Mouse (Mus musculus): ENCODE measurements at regions not wholly inside any gene's neighbourhood (a gene's known extent, or its start where the extent isn't known, plus 50 kb on each side); places are given as distances from the start of the nearest gene placed in this dataset.

DNA sequence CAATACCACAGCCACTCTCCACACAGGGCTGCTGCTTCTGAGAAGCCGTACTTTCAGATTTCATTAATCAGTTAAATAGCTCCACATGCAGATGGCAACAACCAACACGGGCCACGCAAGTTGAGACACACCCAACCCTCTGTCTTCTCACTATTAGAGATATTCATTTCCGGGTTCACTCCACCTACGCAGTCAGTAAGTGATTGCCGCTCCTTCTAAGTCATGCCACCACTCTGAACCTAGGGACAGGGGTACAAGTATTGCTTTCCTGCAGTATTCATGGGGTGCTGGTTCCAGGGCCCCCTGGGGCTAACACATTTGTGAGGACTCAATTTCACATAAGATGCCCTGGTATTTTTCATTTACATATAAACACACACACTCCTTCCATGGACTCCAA, 176.3 kb downstream of the Maf start:
- Histone ChIP-seq H3K9ac (ENCODE audit: control insufficient read depth, low read depth, low read length, poor library complexity, severe bottlenecking) (no peak overlapping the region), H3K9me3 (replicated peaks; ENCODE audit: insufficient read depth, low read length) (no peaks in the 10 kb centered on the region), H3K36me3 (ENCODE audit: control insufficient read depth in 1 of 2, insufficient read depth in 2 of 2, low read length in 2 of 2) (no peaks in the 10 kb centered on the region), H3K79me2 (ENCODE audit: control insufficient read depth, insufficient read depth, low read length, poor library complexity) (no peaks in the 10 kb centered on the region), H3K4me3 (ENCODE audit: control insufficient read depth in 1 of 2, insufficient read depth in 1 of 2, low read depth in 2 of 2, low read length in 2 of 2) (no peak overlapping the region), H3K27ac (ENCODE audit: control insufficient read depth, low read depth, low read length) (no peak overlapping the region), H3K4me1 (ENCODE audit: control insufficient read depth in 1 of 2, insufficient read depth in 2 of 2, low read length in 2 of 2) (no peaks in the 10 kb centered on the region), H3K27me3 (ENCODE audit: control insufficient read depth in 1 of 2, insufficient read depth in 2 of 2, low read length in 2 of 2) (no peaks in the 10 kb centered on the region)
- no peak for TF ChIP-seq MYB (IDR thresholded peaks at IDR 0.05; ENCODE audit: low read depth, low read length)
- no peak for TF ChIP-seq MAX (IDR thresholded peaks at IDR 0.05; ENCODE audit: low read length)
- TF ChIP-seq GATA1 (IDR thresholded peaks at IDR 0.05; ENCODE audit: low read depth, low read length): no peak
- no peak for TF ChIP-seq JUND (IDR thresholded peaks at IDR 0.05; ENCODE audit: low read depth, low read length)
- TF ChIP-seq TAL1 (IDR thresholded peaks at IDR 0.05; ENCODE audit: low read length): no peak
- no peak for TF ChIP-seq GABPA (IDR thresholded peaks at IDR 0.05; ENCODE audit: low read depth, low read length)
- no peak for TF ChIP-seq MAFK (IDR thresholded peaks at IDR 0.05; ENCODE audit: borderline replicate concordance, low read depth, low read length)
- TF ChIP-seq CTCF (IDR thresholded peaks at IDR 0.05 in 2 of 3, conservative IDR thresholded peaks at IDR 0.05 in 1 of 3; ENCODE audit: control insufficient read depth in 1 of 3, insufficient read depth in 1 of 3, low read depth in 2 of 3, low read length in 3 of 3, poor library complexity in 1 of 3, severe bottlenecking in 1 of 3): no peak
- no peak for TF ChIP-seq POLR2AphosphoS2 (IDR thresholded peaks at IDR 0.05; ENCODE audit: low read length)
- no peak for TF ChIP-seq UBTF (IDR thresholded peaks at IDR 0.05; ENCODE audit: borderline replicate concordance, insufficient read depth, low read depth, low read length)
- no peak for TF ChIP-seq RAD21 (IDR thresholded peaks at IDR 0.05; ENCODE audit: low read depth, low read length)
- no peak for TF ChIP-seq TBP (IDR thresholded peaks at IDR 0.05; ENCODE audit: low read depth, low read length)
- TF ChIP-seq SIN3A (IDR thresholded peaks at IDR 0.05; ENCODE audit: low read length): no peak
- TF ChIP-seq USF2 (IDR thresholded peaks at IDR 0.05; ENCODE audit: borderline replicate concordance in 1 of 2, insufficient read depth in 1 of 2, low read depth in 1 of 2, low read length in 2 of 2): no peak
- no peak for TF ChIP-seq MEF2A (IDR thresholded peaks at IDR 0.05; ENCODE audit: extremely low read depth, insufficient replicate concordance, low read depth, low read length, poor library complexity, severe bottlenecking)
- no peak for TF ChIP-seq NRF1 (IDR thresholded peaks at IDR 0.05; ENCODE audit: insufficient read depth, low read depth, low read length, poor library complexity, severe bottlenecking)
- TF ChIP-seq NELFE (IDR thresholded peaks at IDR 0.05; ENCODE audit: low read depth, low read length): no peak
- TF ChIP-seq E2F4 (IDR thresholded peaks at IDR 0.05; ENCODE audit: borderline replicate concordance, low read depth, low read length): no peak
- no peak for TF ChIP-seq EP300 (IDR thresholded peaks at IDR 0.05; ENCODE audit: low read depth in 1 of 2, low read length in 2 of 2)
- TF ChIP-seq POLR2A (IDR thresholded peaks at IDR 0.05; ENCODE audit: control insufficient read depth in 1 of 2, insufficient read depth in 1 of 2, low read depth in 1 of 2, low read length in 2 of 2, poor library complexity in 1 of 2): no peak
- DNase-seq (ENCODE audit: low read depth, low spot score): no peak

DNA sequence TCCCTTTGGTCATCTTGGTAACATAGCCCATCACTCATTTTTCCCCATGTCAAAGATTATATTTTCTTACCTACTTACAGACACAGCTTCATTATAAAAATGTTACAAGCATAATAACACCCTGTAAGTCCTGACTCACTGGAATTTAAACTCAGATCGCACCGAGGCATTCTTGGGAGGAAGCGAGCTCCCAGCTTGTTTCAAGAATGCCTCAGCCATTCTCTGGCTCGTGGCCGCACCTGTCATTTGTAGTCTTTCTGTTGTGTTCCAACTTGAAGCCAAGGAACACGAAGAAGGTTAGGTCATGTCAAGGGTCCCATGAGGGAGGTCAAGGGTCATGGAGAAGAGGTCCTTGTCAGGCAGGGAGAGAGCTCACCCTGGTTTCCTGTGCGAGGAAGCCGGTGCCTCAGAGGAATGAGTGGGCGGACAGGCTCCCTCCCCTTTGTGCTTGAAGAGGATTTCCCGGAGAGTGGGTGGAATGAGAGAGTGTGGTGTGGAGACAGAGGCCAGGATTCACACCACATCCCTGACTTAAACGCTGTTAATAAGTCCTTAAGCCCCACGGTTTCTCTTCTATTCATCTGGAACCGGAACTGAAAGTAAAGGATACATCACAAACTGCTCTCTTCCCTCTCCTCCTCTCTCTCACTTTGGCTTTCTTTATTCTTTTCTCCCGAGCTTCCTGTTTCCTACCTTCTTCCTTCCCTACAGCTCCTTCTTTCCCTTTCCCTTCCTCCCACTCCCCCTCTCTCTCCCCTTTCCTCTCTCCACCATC, 177.8 kb downstream of the Maf start:
- no peak overlapping the region for H3K4me3 ChIP-seq (ENCODE audit: control insufficient read depth in 1 of 2, insufficient read depth in 1 of 2, low read depth in 2 of 2, low read length in 2 of 2)
- H3K4me1 ChIP-seq (ENCODE audit: control insufficient read depth in 1 of 2, insufficient read depth in 2 of 2, low read length in 2 of 2): no peaks in the 10 kb centered on the region
- no peaks in the 10 kb centered on the region for H3K79me2 ChIP-seq (ENCODE audit: control insufficient read depth, insufficient read depth, low read length, poor library complexity)
- H3K27me3 ChIP-seq (ENCODE audit: control insufficient read depth in 1 of 2, insufficient read depth in 2 of 2, low read length in 2 of 2): no peaks in the 10 kb centered on the region
- DNase-seq (ENCODE audit: low read depth, low spot score): no peak
- H3K36me3 ChIP-seq (ENCODE audit: control insufficient read depth in 1 of 2, insufficient read depth in 2 of 2, low read length in 2 of 2): no peaks in the 10 kb centered on the region
- no peak for TF ChIP-seq ZMIZ1 (IDR thresholded peaks at IDR 0.05; ENCODE audit: low read depth, low read length)
- TF ChIP-seq MAFK (IDR thresholded peaks at IDR 0.05; ENCODE audit: borderline replicate concordance, low read depth, low read length): no peak
- TF ChIP-seq BHLHE40 (IDR thresholded peaks at IDR 0.05; ENCODE audit: borderline replicate concordance, low read depth, low read length): no peak
- no peak for TF ChIP-seq ELF1 (IDR thresholded peaks at IDR 0.05; ENCODE audit: low read depth, low read length)
- TF ChIP-seq NELFE (IDR thresholded peaks at IDR 0.05; ENCODE audit: low read depth, low read length): no peak
- TF ChIP-seq SMC3 (IDR thresholded peaks at IDR 0.05; ENCODE audit: low read depth, low read length): no peak
- TF ChIP-seq EP300 (IDR thresholded peaks at IDR 0.05; ENCODE audit: low read depth in 1 of 2, low read length in 2 of 2): no peak
- TF ChIP-seq RCOR1 (IDR thresholded peaks at IDR 0.05; ENCODE audit: low read depth, low read length): no peak
- H3K9me3 ChIP-seq (replicated peaks; ENCODE audit: insufficient read depth, low read length): no peaks in the 10 kb centered on the region
- no peak overlapping the region for H3K9ac ChIP-seq (ENCODE audit: control insufficient read depth, low read depth, low read length, poor library complexity, severe bottlenecking)
- no peak overlapping the region for H3K27ac ChIP-seq (ENCODE audit: control insufficient read depth, low read depth, low read length)

Data from MEL (cell line).